Mouse (Mus musculus) heart, postnatal 0 days (tissue): ENCODE measurements around the gene Pfkfb4.

ENCODE experiments used
- CTCF ChIP-seq: IDR thresholded peaks from 2 replicates; pipeline ENCODE4 v1.5.1; 2016; ENCODE audit warnings: antibody characterized with exemption, control low read depth, low read depth
- EP300 ChIP-seq: IDR thresholded peaks from 2 replicates; pipeline ENCODE4 v1.6.1; 2016; ENCODE audit warnings: antibody characterized with exemption, low read depth

- no peak for TF ChIP-seq CTCF
- TF ChIP-seq EP300 = no peak
Observed at GRCm38 (mm10) chr9:109058006-109058765, 66.6 kb downstream of the Pfkfb4 start.
